Mouse (Mus musculus): ENCODE measurements around the gene Gm21970. TPM values are rescaled to one million over a fixed set of nuclear protein-coding genes. Genes with fewer than 3 reads are reported as not detected.

Gm21970 gene
- polyA plus RNA-seq, 1 experiment from 2014 or later, result not detected

DNA sequence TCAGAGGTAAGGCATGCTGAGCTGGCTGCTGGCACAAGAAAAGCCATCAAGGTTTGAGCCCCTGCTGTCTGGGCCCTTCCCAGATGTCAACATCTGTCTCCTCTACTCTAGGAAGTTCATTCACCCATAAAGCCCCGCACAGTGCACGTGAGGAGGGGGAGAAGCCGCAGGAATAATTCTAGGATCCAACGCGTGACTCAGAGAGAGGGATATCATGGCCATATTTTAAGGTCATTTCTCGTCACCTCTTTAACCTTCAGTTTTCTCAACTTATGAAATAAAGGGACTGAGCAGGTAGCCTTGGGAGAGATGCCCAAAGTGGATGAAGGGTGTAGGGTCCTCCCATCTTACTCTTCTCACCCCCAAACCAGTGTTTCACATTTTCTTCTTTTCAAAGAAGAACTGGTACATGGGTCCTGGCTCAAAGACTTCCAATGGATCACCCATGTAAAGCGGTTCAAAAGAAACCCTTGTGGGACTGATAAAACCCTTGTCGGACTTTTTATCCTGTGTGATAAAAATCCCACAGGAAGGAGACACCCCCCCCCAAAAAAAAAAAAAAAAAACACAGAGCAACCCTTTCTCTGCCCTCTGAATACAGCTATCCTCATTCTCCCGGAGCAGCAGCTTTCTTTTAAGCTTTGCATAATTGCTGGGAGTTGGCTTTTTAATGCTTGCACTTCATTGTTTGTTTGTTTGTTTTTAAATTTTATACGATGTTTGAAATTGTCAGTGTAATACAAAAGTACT is 13.5 kb downstream of the Gm21970 start:
- Histone ChIP-seq H3K4me3 (no peak overlapping the region), H3K27ac (no peak overlapping the region), H3K9ac (no peak overlapping the region), H3K9me3 (no peaks in the 10 kb centered on the region), H3K27me3 (no peaks in the 10 kb centered on the region), H3K36me3 (peaks cover 21% of the 10 kb centered on the region), H3K4me2 (replicated peaks) (no peak overlapping the region), H3K4me1 (peaks cover 10% of the 10 kb centered on the region; the same call in 1 of the 2 replicates)
- 70% methylated on average over 10 of the region's 10 CpGs for WGBS
- no peak for ATAC-seq (ENCODE audit: insufficient number of reproducible peaks, insufficient read depth, low FRiP score, low TSS enrichment)

DNA sequence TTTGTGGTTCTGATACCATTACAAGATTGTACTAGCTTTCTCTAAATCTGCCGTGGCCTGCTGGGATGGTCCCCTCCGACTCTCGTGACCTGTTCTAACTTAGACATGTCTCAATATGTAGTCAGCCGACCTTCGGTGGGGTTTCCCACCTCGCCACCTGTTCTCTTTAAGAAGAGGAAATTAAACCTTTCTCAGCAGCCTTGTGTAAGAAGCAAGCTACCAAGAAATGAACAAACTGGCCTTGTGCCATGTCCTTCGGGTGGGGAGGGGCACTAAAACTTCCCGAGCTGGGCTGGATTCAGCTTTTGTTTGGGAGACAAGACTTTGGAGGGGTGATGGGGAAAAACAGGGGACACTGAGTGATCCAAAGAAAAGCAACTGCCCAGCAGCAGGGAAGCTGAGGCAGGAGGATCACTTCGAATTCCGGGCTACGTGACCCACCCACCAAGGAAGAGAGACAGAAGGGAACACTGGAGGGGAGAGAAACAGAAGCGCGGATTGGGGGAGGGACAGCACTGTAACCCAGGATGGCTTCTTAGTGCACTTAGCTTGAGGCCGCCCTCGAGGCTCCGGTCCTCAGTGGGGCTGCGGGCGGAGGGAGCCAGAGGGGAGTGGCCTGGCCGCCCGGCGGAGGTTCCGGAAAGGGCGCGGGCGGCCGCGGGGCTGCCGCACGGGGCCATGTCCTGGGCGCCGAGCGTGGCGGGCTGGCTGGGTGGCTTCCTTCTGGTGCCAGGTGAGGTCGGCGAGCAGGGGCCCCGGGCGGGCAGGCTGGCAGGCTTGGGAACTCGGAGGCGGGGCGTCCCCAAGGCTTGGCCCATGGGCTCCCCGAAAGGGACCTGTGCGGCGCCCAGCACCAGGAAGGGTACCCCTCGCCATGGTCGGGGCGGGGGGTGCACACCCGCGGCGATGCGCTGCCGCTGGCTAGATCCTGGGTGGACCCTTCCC is 14.4 kb downstream of the Gm21970 start, which contains the start of gene Il10rb:
Il10rb (plus strand) TSS at position 525 of the 945 bp plus-strand sequence.
- Histone ChIP-seq H3K9ac (peak within 1 kb of the TSS; percentile 75), H3K27ac (peak within 1 kb of the TSS; percentile 50; the same call in 1 of the 2 replicates), H3K36me3 (peaks cover 21% of the 10 kb centered on the region), H3K4me3 (peak within 1 kb of the TSS; percentile 66), H3K4me1 (peaks cover 16% of the 10 kb centered on the region; the same call in 1 of the 2 replicates), H3K9me3 (no peaks in the 10 kb centered on the region), H3K27me3 (no peaks in the 10 kb centered on the region), H3K4me2 (replicated peaks) (peak within 1 kb of the TSS; percentile 96)
- peak; percentile 75 for ATAC-seq (ENCODE audit: insufficient number of reproducible peaks, insufficient read depth, low FRiP score, low TSS enrichment)
- 6% methylated on average over 51 of the region's 51 CpGs for WGBS

DNA sequence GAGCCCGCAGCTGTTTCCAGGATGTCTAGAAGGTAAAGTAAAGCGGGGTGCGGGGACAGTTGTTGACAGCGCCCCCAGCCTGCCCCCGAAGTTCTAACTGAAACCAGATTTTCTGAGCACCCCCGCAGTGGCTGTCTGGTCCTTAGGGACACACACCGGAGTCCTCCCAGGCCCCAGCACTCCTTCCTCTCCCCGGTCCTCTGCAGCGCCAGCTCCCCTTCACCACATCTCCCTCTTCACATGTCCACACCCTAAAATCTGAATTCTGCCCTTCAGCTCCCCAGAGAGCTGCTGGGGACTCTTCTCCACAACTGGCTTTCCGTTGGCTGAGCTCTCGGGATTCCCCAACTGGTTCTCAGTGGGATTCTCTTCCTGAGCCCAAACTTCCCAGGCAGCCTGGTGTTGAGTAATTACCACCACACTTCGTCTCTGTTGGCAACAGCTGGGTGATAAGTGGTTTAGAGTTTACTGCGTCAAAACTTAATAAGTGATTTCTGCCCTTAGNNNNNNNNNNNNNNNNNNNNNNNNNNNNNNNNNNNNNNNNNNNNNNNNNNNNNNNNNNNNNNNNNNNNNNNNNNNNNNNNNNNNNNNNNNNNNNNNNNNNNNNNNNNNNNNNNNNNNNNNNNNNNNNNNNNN is 15.2 kb downstream of the Gm21970 start:
- WGBS, result 2% methylated on average over 13 of the region's 13 CpGs
- ATAC-seq (ENCODE audit: insufficient number of reproducible peaks, insufficient read depth, low FRiP score, low TSS enrichment), result 0 out of 2 replicates have a peak, but pooled peaks have one; percentile 8
- no peak overlapping the region for H3K27ac ChIP-seq

DNA sequence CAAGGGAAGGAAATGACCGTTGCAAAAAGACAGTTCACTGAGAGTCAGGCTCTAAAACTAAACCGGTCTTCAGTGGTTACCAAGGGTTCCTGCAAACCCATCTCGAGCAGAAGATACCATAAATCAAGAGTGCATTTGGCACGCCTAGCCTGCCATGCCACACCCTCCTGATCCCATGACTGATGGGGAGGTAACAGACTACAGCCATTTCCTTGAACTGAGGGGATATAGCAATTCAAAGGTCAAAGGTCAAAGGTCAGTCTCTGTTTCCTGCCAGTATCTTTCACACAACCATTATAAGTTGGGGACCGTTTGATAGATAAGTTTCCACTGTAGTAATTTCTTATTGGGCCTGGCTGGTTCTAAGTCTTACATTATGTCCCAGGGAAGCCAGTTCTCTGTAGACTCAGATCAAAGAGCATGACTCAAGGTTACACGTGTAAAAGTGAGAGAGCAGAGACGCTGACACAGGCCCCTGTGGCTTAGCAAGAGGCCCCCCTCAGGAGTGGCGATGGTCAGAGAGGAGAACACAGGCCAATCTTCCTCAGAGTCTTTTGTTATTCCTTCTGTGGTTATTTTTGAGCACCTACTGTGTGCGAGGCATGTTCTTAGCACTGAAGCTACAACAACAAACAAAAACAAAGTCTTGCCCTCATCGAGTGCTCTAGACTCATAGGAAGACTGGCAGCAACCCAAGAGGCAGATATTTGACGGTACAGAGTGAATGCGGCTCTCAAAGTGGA is 21.8 kb downstream of the Gm21970 start:
- H3K4me2 ChIP-seq (replicated peaks), result no peak overlapping the region
- no peak for ATAC-seq (ENCODE audit: insufficient number of reproducible peaks, insufficient read depth, low FRiP score, low TSS enrichment)
- no peaks in the 10 kb centered on the region for H3K9me3 ChIP-seq
- H3K9ac ChIP-seq, result no peak overlapping the region
- peaks cover 7% of the 10 kb centered on the region; the same call in 1 of the 2 replicates for H3K4me1 ChIP-seq
- H3K4me3 ChIP-seq, result no peak overlapping the region
- 68% methylated on average over 12 of the region's 12 CpGs for WGBS
- H3K27ac ChIP-seq, result no peak overlapping the region
- 0 out of 2 replicates have a peak, but pooled peaks cover 13% of the 10 kb centered on the region for H3K36me3 ChIP-seq
- H3K27me3 ChIP-seq, result no peaks in the 10 kb centered on the region

More for the DNA sequence above, 15.2 kb downstream of the Gm21970 start:
- peak overlapping the region; percentile 96 for H3K4me2 ChIP-seq (replicated peaks)
- H3K4me3 ChIP-seq, result peak overlapping the region; percentile 66
- peak overlapping the region; percentile 75 for H3K9ac ChIP-seq
- H3K9me3 ChIP-seq, result no peaks in the 10 kb centered on the region
- H3K36me3 ChIP-seq, result peaks cover 21% of the 10 kb centered on the region
- peaks cover 18% of the 10 kb centered on the region; the same call in 1 of the 2 replicates for H3K4me1 ChIP-seq
- H3K27me3 ChIP-seq, result no peaks in the 10 kb centered on the region

DNA sequence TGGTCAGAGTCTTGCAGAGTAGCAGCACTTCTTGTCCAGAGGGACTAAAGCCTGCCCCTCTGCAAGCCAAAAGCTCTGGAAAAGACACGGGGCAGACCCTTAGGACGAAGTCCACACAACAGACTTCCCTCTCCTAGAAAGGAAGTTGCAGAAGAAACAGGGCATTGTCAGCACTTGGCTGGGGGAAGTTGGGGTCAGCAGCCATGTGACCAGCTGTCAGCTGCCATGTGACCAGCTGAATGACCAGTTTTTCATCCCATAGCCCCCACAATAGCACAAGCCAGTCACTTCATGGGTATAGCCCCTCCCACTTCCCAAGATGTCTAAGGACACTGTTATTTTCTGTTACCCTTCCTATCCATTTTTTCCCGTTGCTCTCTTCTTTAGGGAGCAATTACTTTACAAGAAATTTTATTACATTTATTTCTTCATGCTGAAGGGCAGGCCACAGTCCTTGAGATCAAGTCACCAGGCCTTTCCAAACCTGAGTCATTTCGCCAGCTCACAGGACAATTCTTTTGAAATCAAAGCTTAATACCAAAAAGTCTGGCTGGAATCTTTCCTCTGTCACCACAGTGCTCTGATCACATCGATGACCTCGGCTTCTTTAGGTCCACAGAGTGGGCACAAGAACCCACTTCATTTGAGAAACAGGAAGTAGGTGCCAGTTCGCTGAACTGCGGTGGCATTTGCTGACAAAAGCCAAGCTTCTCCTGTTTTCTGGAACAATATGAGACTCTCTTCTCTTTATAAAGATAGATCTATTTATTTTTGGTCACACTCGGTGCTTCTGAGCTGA is 24.1 kb downstream of the Gm21970 start:
- Histone ChIP-seq H3K4me1 (peaks cover 4% of the 10 kb centered on the region; the same call in 1 of the 2 replicates), H3K9me3 (no peaks in the 10 kb centered on the region), H3K27me3 (no peaks in the 10 kb centered on the region), H3K9ac (no peak overlapping the region), H3K27ac (no peak overlapping the region), H3K4me3 (no peak overlapping the region), H3K4me2 (replicated peaks) (no peak overlapping the region), H3K36me3 (0 out of 2 replicates have a peak, but pooled peaks cover 22% of the 10 kb centered on the region)
- ATAC-seq (ENCODE audit: insufficient number of reproducible peaks, insufficient read depth, low FRiP score, low TSS enrichment), result no peak
- WGBS, result 78% methylated on average over 9 of the region's 9 CpGs

DNA sequence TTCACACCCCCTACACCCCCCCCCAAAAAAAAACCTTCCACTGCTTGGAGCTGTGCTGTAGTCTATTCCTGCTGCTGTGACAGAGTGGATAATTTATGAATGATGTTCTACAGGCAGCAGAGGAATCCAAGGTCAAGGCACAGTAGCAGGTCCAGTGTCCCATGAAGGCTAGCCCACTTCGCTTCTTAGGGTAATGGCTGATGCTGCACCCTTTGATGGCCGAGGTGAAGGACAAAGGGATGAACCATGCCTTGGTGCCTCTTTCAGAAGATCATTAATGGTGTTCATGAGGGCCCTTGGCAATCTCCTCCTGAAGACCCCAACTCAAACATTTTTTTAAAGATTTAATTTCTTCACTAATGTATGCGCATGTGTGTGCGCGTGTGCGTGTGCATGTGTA is 24.8 kb downstream of the Gm21970 start:
- H3K4me3 ChIP-seq, result no peak overlapping the region
- no peak overlapping the region for H3K4me2 ChIP-seq (replicated peaks)
- H3K9ac ChIP-seq, result no peak overlapping the region
- 0 out of 2 replicates have a peak, but pooled peaks cover 22% of the 10 kb centered on the region for H3K36me3 ChIP-seq
- H3K4me1 ChIP-seq, result no peaks in the 10 kb centered on the region
- no peaks in the 10 kb centered on the region for H3K9me3 ChIP-seq
- H3K27ac ChIP-seq, result no peak overlapping the region
- ATAC-seq (ENCODE audit: insufficient number of reproducible peaks, insufficient read depth, low FRiP score, low TSS enrichment), result no peak
- 94% methylated on average over 6 of the region's 6 CpGs for WGBS
- no peaks in the 10 kb centered on the region for H3K27me3 ChIP-seq

DNA sequence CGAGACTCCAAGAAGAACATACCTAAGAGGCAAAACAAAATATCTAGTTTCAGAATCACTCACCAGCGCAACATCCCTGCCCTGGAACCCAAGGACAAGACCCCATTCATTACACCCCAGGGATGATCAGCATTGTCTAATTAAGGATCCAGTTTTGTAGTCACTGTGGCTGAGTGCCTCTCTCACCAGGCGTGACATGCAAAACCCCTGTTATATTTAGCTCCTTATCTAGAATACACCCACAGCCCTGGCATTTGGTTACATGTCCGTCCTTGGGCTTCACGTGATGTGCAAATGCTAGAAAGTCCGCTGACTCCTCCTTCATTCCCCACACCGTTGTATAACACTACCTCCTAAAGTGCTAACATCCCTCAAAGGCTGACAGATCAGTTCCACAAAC is 25.4 kb downstream of the Gm21970 start:
- ATAC-seq (ENCODE audit: insufficient number of reproducible peaks, insufficient read depth, low FRiP score, low TSS enrichment), result no peak
- Histone ChIP-seq H3K4me3 (no peak overlapping the region), H3K27ac (no peak overlapping the region), H3K27me3 (no peaks in the 10 kb centered on the region), H3K9ac (no peak overlapping the region), H3K9me3 (no peaks in the 10 kb centered on the region), H3K36me3 (0 out of 2 replicates have a peak, but pooled peaks cover 25% of the 10 kb centered on the region), H3K4me1 (no peaks in the 10 kb centered on the region), H3K4me2 (replicated peaks) (no peak overlapping the region)
- WGBS, result 83% methylated on average over 7 of the region's 7 CpGs

DNA sequence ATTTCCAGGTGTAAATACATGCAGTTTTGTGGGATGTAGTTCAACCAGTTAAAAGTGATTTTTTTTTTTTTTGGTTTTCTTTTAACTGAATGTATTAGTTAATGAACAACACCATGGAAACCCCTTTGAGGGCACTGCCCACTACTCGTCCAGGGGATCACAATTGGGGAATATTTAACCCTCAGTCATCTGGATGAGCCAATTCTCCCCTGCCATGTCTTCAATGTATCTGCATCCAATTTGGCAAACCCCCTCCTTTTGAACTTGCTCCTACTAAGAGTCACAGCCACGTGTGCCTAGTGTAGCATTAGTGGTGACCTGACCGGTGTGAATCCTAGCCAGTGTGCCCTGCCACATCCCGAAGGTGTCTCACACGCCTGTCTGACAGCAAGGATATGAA is 27.0 kb downstream of the Gm21970 start:
- no peaks in the 10 kb centered on the region for H3K9me3 ChIP-seq
- H3K4me1 ChIP-seq, result no peaks in the 10 kb centered on the region
- no peak overlapping the region for H3K9ac ChIP-seq
- H3K36me3 ChIP-seq, result 0 out of 2 replicates have a peak, but pooled peaks cover 28% of the 10 kb centered on the region
- 67% methylated on average over 5 of the region's 5 CpGs for WGBS
- ATAC-seq (ENCODE audit: insufficient number of reproducible peaks, insufficient read depth, low FRiP score, low TSS enrichment), result no peak
- no peak overlapping the region for H3K4me2 ChIP-seq (replicated peaks)
- H3K27me3 ChIP-seq, result no peaks in the 10 kb centered on the region
- no peak overlapping the region for H3K4me3 ChIP-seq
- H3K27ac ChIP-seq, result no peak overlapping the region

DNA sequence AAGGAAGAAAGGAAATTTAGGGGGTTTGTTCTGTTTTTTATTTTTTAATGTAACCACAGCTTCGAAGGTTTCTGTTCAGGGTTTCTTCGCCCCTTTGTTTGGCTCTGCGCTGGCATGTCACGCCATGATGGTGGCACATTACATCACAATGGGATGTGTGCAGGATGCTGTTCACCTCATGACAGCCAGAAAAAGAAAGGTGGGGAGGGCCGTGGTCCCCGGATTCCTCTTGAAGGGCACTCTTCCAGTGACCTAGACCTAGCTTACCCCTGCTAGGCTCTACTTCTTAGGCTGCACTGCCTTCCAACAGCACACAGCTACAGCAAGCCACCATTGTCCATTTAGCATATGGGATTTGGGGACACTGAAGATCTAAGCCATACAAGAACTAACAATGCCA is 34.3 kb downstream of the Gm21970 start:
- no peak overlapping the region for H3K4me3 ChIP-seq
- no peaks in the 10 kb centered on the region for H3K27me3 ChIP-seq
- H3K9me3 ChIP-seq, result no peaks in the 10 kb centered on the region; the same call in 1 of the 2 replicates
- H3K4me1 ChIP-seq, result no peaks in the 10 kb centered on the region
- no peak for ATAC-seq (ENCODE audit: insufficient number of reproducible peaks, insufficient read depth, low FRiP score, low TSS enrichment)
- no peak overlapping the region for H3K9ac ChIP-seq
- no peak overlapping the region for H3K4me2 ChIP-seq (replicated peaks)
- no peak overlapping the region for H3K27ac ChIP-seq
- 93% methylated on average over 6 of the region's 6 CpGs for WGBS
- peaks cover 18% of the 10 kb centered on the region for H3K36me3 ChIP-seq

DNA sequence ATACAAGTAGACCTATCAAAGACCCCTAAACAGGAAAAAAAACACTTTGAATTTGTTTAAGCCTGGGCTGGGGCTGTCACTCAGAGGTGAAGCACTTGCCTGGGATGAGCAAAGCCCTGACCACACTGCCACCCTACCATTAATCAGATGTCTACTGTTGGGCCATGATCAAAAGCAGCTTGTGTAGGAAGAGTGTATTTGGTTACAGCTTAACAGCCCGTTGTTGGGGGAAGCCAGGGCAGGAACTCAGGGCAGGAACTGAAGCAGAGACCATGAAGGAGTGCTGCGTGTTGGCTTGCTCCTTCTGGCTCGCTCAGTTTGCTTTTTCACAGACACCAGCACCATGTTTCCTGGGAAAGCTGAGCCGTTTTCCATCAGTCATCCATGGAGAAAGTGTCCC is 35.1 kb downstream of the Gm21970 start:
- no peaks in the 10 kb centered on the region for H3K27me3 ChIP-seq
- 69% methylated on average over 4 of the region's 4 CpGs for WGBS
- no peak for ATAC-seq (ENCODE audit: insufficient number of reproducible peaks, insufficient read depth, low FRiP score, low TSS enrichment)
- H3K4me1 ChIP-seq, result no peaks in the 10 kb centered on the region
- no peak overlapping the region for H3K9ac ChIP-seq
- no peak overlapping the region for H3K4me2 ChIP-seq (replicated peaks)
- no peak overlapping the region for H3K27ac ChIP-seq
- peaks cover 18% of the 10 kb centered on the region for H3K36me3 ChIP-seq
- H3K4me3 ChIP-seq, result no peak overlapping the region
- H3K9me3 ChIP-seq, result no peaks in the 10 kb centered on the region; the same call in 1 of the 2 replicates
